Mouse (Mus musculus): ENCODE data around the gene Prorsd1. TPM values are rescaled to one million over a fixed set of nuclear protein-coding genes. Genes with fewer than 3 reads are reported as not detected.
"Not testable (repeated sequence)": the region's sequence is repeated elsewhere in the genome, so short reads cannot be mapped to it uniquely, and the experiment has no call there.

Prorsd1 gene
- polyA plus RNA-seq (2015; fragmentation: Nextera tagmentation; extraction: Ambion mirVana), result 29.6 and 40.5 TPM in 2 replicates

- DNase-seq (ENCODE audit: low spot score), result peak; percentile 93
These were observed at the start of gene Prorsd1 for GRCm38 (mm10) chr11:29514682-29515412. Gene Prorsd1 (minus strand): TSS chr11:29515033.

- DNase-seq (ENCODE audit: low spot score), result no peak
These were observed 48.6 kb upstream of the Prorsd1 start for GRCm38 (mm10) chr11:29563406-29563805.

GRCm38 (mm10) chr11:29560990-29561389 is 46.2 kb upstream of the Prorsd1 start:
- no peak for DNase-seq (ENCODE audit: low spot score)

GRCm38 (mm10) chr11:29560452-29560851 is 45.6 kb upstream of the Prorsd1 start:
- DNase-seq (ENCODE audit: low spot score), result no peak

- no peak for DNase-seq (ENCODE audit: low spot score)
These were observed 34.6 kb upstream of the Prorsd1 start for GRCm38 (mm10) chr11:29549425-29549778.

GRCm38 (mm10) chr11:29548504-29549424 is 33.9 kb upstream of the Prorsd1 start:
- no peak for DNase-seq (ENCODE audit: low spot score)

GRCm38 (mm10) chr11:29547752-29548503 is 33.1 kb upstream of the Prorsd1 start, which contains the start of the genes Clhc1 and Rps27a:
Gene Clhc1 (plus strand): TSS chr11:29547950.
Gene Rps27a (minus strand): TSS chr11:29548109.
- peak; percentile 94 for DNase-seq (ENCODE audit: low spot score)

GRCm38 (mm10) chr11:29547249-29547751 is 32.5 kb upstream of the Prorsd1 start:
- no peak for DNase-seq (ENCODE audit: low spot score)

GRCm38 (mm10) chr11:29546762-29547161 is 31.9 kb upstream of the Prorsd1 start:
- no peak for DNase-seq (ENCODE audit: low spot score)

- DNase-seq (ENCODE audit: low spot score), result not testable (repeated sequence)
These were observed 31.5 kb upstream of the Prorsd1 start for GRCm38 (mm10) chr11:29546297-29546696.

- not testable (repeated sequence) for DNase-seq (ENCODE audit: low spot score)
These were observed 30.4 kb upstream of the Prorsd1 start for GRCm38 (mm10) chr11:29545150-29545752.

- no peak for DNase-seq (ENCODE audit: low spot score)
These were observed 29.6 kb upstream of the Prorsd1 start for GRCm38 (mm10) chr11:29544225-29544945.

GRCm38 (mm10) chr11:29538201-29538600 is 23.4 kb upstream of the Prorsd1 start:
- no peak for DNase-seq (ENCODE audit: low spot score)

- peak; percentile 61 for DNase-seq (ENCODE audit: low spot score)
These were observed 11.4 kb upstream of the Prorsd1 start, which contains the start of gene Mtif2 for GRCm38 (mm10) chr11:29525988-29526794. Gene Mtif2 (plus strand): TSS chr11:29526408.

GRCm38 (mm10) chr11:29514325-29514681 is 530 bp downstream of the Prorsd1 start:
- no peak for DNase-seq (ENCODE audit: low spot score)

- no peak for DNase-seq (ENCODE audit: low spot score)
These were observed 1.9 kb downstream of the Prorsd1 start for GRCm38 (mm10) chr11:29512818-29513535.

- no peak for DNase-seq (ENCODE audit: low spot score)
These were observed 5.4 kb downstream of the Prorsd1 start for GRCm38 (mm10) chr11:29509421-29509820.

- no peak for DNase-seq (ENCODE audit: low spot score)
These were observed 9.8 kb downstream of the Prorsd1 start for GRCm38 (mm10) chr11:29504899-29505625.

Data from thymus, postnatal 0 days (tissue).